Mouse (Mus musculus): ENCODE measurements around the gene Tmem50a. TPM values are rescaled to one million over a fixed set of nuclear protein-coding genes. Genes with fewer than 3 reads are reported as not detected.

The Tmem50a gene
- polyA plus RNA-seq (2014; fragmentation: Nextera tagmentation; extraction: Ambion mirVana): 129 and 131 TPM in 2 replicates

GRCm38 (mm10) chr4:134914864-134915209 lies at the start of gene Tmem50a:
TSS of gene Tmem50a (minus strand) at chr4:134915024.
- no peaks in the 10 kb centered on the region for H3K9me3 ChIP-seq (ENCODE audit: control insufficient read depth, low read length)
- H3K36me3 ChIP-seq (ENCODE audit: control insufficient read depth, insufficient read depth, low read length): peaks cover 8% of the 10 kb centered on the region; the same call in 1 of the 2 replicates
- H3K4me2 ChIP-seq: peak within 1 kb of the TSS; percentile 68
- H3K4me3 ChIP-seq (ENCODE audit: low read depth, low read length): peak within 1 kb of the TSS; percentile 93
- H3K9ac ChIP-seq (ENCODE audit: low read depth, low read length): peak within 1 kb of the TSS; percentile 93
- H3K27me3 ChIP-seq (replicated peaks; ENCODE audit: control insufficient read depth, insufficient read depth, low read length): no peaks in the 10 kb centered on the region
- peaks cover 33% of the 10 kb centered on the region for H3K4me1 ChIP-seq (replicated peaks; ENCODE audit: control insufficient read depth, insufficient read depth, low read length)
- DNase-seq (ENCODE audit: low spot score): peak; percentile 93
- ATAC-seq (replicated peaks; ENCODE audit: low FRiP score): peak; percentile 91
- peak within 1 kb of the TSS; percentile 99 for H3K27ac ChIP-seq (ENCODE audit: low read depth, low read length)
- WGBS: 1% methylated on average over 25 of the region's 25 CpGs

- H3K9ac ChIP-seq (ENCODE audit: low read depth, low read length): peak overlapping the region; percentile 38; the same call in 1 of the 2 replicates
- ATAC-seq (replicated peaks; ENCODE audit: low FRiP score) (peak; percentile 82), DNase-seq (ENCODE audit: low spot score) (peak; percentile 58)
- peaks cover 10% of the 10 kb centered on the region for H3K4me1 ChIP-seq (replicated peaks; ENCODE audit: control insufficient read depth, insufficient read depth, low read length)
- no peaks in the 10 kb centered on the region for H3K9me3 ChIP-seq (ENCODE audit: control insufficient read depth, low read length)
- H3K27me3 ChIP-seq (replicated peaks; ENCODE audit: control insufficient read depth, insufficient read depth, low read length): peaks cover 20% of the 10 kb centered on the region
- no peak overlapping the region for H3K27ac ChIP-seq (ENCODE audit: low read depth, low read length)
- peak overlapping the region; percentile 60 for H3K4me2 ChIP-seq
- H3K36me3 ChIP-seq (ENCODE audit: control insufficient read depth, insufficient read depth, low read length): no peaks in the 10 kb centered on the region
- H3K4me3 ChIP-seq (ENCODE audit: low read depth, low read length): peak overlapping the region; percentile 35
- 24% methylated on average over 19 of the region's 19 CpGs for WGBS
These were observed 48.4 kb upstream of the Tmem50a start for GRCm38 (mm10) chr4:134963021-134963776.

GRCm38 (mm10) chr4:134956328-134956727 lies 41.5 kb upstream of the Tmem50a start:
- Histone ChIP-seq H3K4me3 (ENCODE audit: low read depth, low read length) (no peak overlapping the region), H3K36me3 (ENCODE audit: control insufficient read depth, insufficient read depth, low read length) (no peaks in the 10 kb centered on the region), H3K4me2 (no peak overlapping the region), H3K27ac (ENCODE audit: low read depth, low read length) (no peak overlapping the region), H3K27me3 (replicated peaks; ENCODE audit: control insufficient read depth, insufficient read depth, low read length) (peaks cover 26% of the 10 kb centered on the region), H3K9me3 (ENCODE audit: control insufficient read depth, low read length) (no peaks in the 10 kb centered on the region), H3K4me1 (replicated peaks; ENCODE audit: control insufficient read depth, insufficient read depth, low read length) (0 out of 2 replicates have a peak, but pooled peaks cover 5% of the 10 kb centered on the region), H3K9ac (ENCODE audit: low read depth, low read length) (no peak overlapping the region)
- DNase-seq (ENCODE audit: low spot score): no peak
- 0 out of 2 replicates have a peak, but pooled peaks have one; percentile 45 for ATAC-seq (replicated peaks; ENCODE audit: low FRiP score)
- 16% methylated on average over 3 of the region's 3 CpGs for WGBS

GRCm38 (mm10) chr4:134955845-134956244 lies 41.0 kb upstream of the Tmem50a start:
- Histone ChIP-seq H3K36me3 (ENCODE audit: control insufficient read depth, insufficient read depth, low read length) (no peaks in the 10 kb centered on the region), H3K4me1 (replicated peaks; ENCODE audit: control insufficient read depth, insufficient read depth, low read length) (0 out of 2 replicates have a peak, but pooled peaks cover 5% of the 10 kb centered on the region), H3K27me3 (replicated peaks; ENCODE audit: control insufficient read depth, insufficient read depth, low read length) (peaks cover 25% of the 10 kb centered on the region), H3K4me3 (ENCODE audit: low read depth, low read length) (no peak overlapping the region), H3K27ac (ENCODE audit: low read depth, low read length) (no peak overlapping the region), H3K4me2 (no peak overlapping the region), H3K9me3 (ENCODE audit: control insufficient read depth, low read length) (no peaks in the 10 kb centered on the region), H3K9ac (ENCODE audit: low read depth, low read length) (no peak overlapping the region)
- DNase-seq (ENCODE audit: low spot score) (no peak), ATAC-seq (replicated peaks; ENCODE audit: low FRiP score) (no peak)
- WGBS: 63% methylated on average over 3 of the region's 3 CpGs

- no peak for DNase-seq (ENCODE audit: low spot score)
- Histone ChIP-seq H3K4me1 (replicated peaks; ENCODE audit: control insufficient read depth, insufficient read depth, low read length) (0 out of 2 replicates have a peak, but pooled peaks cover 8% of the 10 kb centered on the region), H3K4me3 (ENCODE audit: low read depth, low read length) (no peak overlapping the region), H3K4me2 (no peak overlapping the region), H3K27me3 (replicated peaks; ENCODE audit: control insufficient read depth, insufficient read depth, low read length) (peaks cover 22% of the 10 kb centered on the region), H3K9me3 (ENCODE audit: control insufficient read depth, low read length) (no peaks in the 10 kb centered on the region), H3K9ac (ENCODE audit: low read depth, low read length) (no peak overlapping the region), H3K27ac (ENCODE audit: low read depth, low read length) (no peak overlapping the region), H3K36me3 (ENCODE audit: control insufficient read depth, insufficient read depth, low read length) (no peaks in the 10 kb centered on the region)
- ATAC-seq (replicated peaks; ENCODE audit: low FRiP score): no peak
- WGBS: 89% methylated on average over 2 of the region's 2 CpGs
These were observed 40.4 kb upstream of the Tmem50a start for GRCm38 (mm10) chr4:134955196-134955595.

GRCm38 (mm10) chr4:134954461-134954860 lies 39.6 kb upstream of the Tmem50a start:
- H3K4me2 ChIP-seq: no peak overlapping the region
- no peaks in the 10 kb centered on the region for H3K36me3 ChIP-seq (ENCODE audit: control insufficient read depth, insufficient read depth, low read length)
- H3K27ac ChIP-seq (ENCODE audit: low read depth, low read length): no peak overlapping the region
- H3K9me3 ChIP-seq (ENCODE audit: control insufficient read depth, low read length): no peaks in the 10 kb centered on the region
- 34% methylated on average over 15 of the region's 15 CpGs for WGBS
- H3K4me3 ChIP-seq (ENCODE audit: low read depth, low read length): no peak overlapping the region
- DNase-seq (ENCODE audit: low spot score) (no peak), ATAC-seq (replicated peaks; ENCODE audit: low FRiP score) (no peak)
- no peak overlapping the region for H3K9ac ChIP-seq (ENCODE audit: low read depth, low read length)
- 0 out of 2 replicates have a peak, but pooled peaks cover 8% of the 10 kb centered on the region for H3K4me1 ChIP-seq (replicated peaks; ENCODE audit: control insufficient read depth, insufficient read depth, low read length)
- peaks cover 22% of the 10 kb centered on the region for H3K27me3 ChIP-seq (replicated peaks; ENCODE audit: control insufficient read depth, insufficient read depth, low read length)

GRCm38 (mm10) chr4:134950518-134951091 lies 35.8 kb upstream of the Tmem50a start:
- ATAC-seq (replicated peaks; ENCODE audit: low FRiP score): no peak
- Histone ChIP-seq H3K36me3 (ENCODE audit: control insufficient read depth, insufficient read depth, low read length) (no peaks in the 10 kb centered on the region), H3K4me3 (ENCODE audit: low read depth, low read length) (no peak overlapping the region), H3K27me3 (replicated peaks; ENCODE audit: control insufficient read depth, insufficient read depth, low read length) (peaks cover 7% of the 10 kb centered on the region), H3K4me2 (no peak overlapping the region), H3K9me3 (ENCODE audit: control insufficient read depth, low read length) (no peaks in the 10 kb centered on the region), H3K4me1 (replicated peaks; ENCODE audit: control insufficient read depth, insufficient read depth, low read length) (peaks cover 3% of the 10 kb centered on the region; the same call in 1 of the 2 replicates), H3K27ac (ENCODE audit: low read depth, low read length) (no peak overlapping the region), H3K9ac (ENCODE audit: low read depth, low read length) (no peak overlapping the region)
- DNase-seq (ENCODE audit: low spot score): no peak
- 47% methylated on average over 11 of the region's 11 CpGs for WGBS

- H3K4me3 ChIP-seq (ENCODE audit: low read depth, low read length): peak overlapping the region; percentile 25; the same call in 1 of the 2 replicates
- H3K4me1 ChIP-seq (replicated peaks; ENCODE audit: control insufficient read depth, insufficient read depth, low read length): peaks cover 3% of the 10 kb centered on the region; the same call in 1 of the 2 replicates
- H3K27me3 ChIP-seq (replicated peaks; ENCODE audit: control insufficient read depth, insufficient read depth, low read length): peaks cover 26% of the 10 kb centered on the region
- DNase-seq (ENCODE audit: low spot score) (peak; percentile 64), ATAC-seq (replicated peaks; ENCODE audit: low FRiP score) (0 out of 2 replicates have a peak, but pooled peaks have one; percentile 23)
- H3K4me2 ChIP-seq: peak overlapping the region; percentile 58
- no peak overlapping the region for H3K9ac ChIP-seq (ENCODE audit: low read depth, low read length)
- no peaks in the 10 kb centered on the region for H3K36me3 ChIP-seq (ENCODE audit: control insufficient read depth, insufficient read depth, low read length)
- H3K27ac ChIP-seq (ENCODE audit: low read depth, low read length): no peak overlapping the region
- 13% methylated on average over 17 of the region's 17 CpGs for WGBS
- no peaks in the 10 kb centered on the region for H3K9me3 ChIP-seq (ENCODE audit: control insufficient read depth, low read length)
These were observed 31.4 kb upstream of the Tmem50a start for GRCm38 (mm10) chr4:134946024-134946744.
